Mouse (Mus musculus): Measurements from ENCODE around the gene Zzef1. TPM values are rescaled to one million over a fixed set of nuclear protein-coding genes. Genes with fewer than 3 reads are reported as not detected.

Gene Zzef1
- polyA plus RNA-seq, 2 experiments, result 4.4 to 5.1 TPM

- H3K9ac ChIP-seq (replicated peaks), result no peak overlapping the region
- no peaks in the 10 kb centered on the region for H3K27me3 ChIP-seq (ENCODE audit: control insufficient read depth, insufficient read depth, low read length)
- H3K4me2 ChIP-seq (ENCODE audit: low read depth), result no peak overlapping the region
- DNase-seq (ENCODE audit: low read depth in 3 of 3, low spot score in 3 of 3), result no peak
- H3K4me3 ChIP-seq (ENCODE audit: insufficient read depth in 1 of 2, low read depth in 2 of 2, low read length in 2 of 2), result no peak overlapping the region
- H3K36me3 ChIP-seq (replicated peaks; ENCODE audit: control insufficient read depth, insufficient read depth, low read depth), result peaks cover 13% of the 10 kb centered on the region
- TF ChIP-seq CTCF (IDR thresholded peaks at IDR 0.05; ENCODE audit: low read depth) (no peak), EP300 (IDR thresholded peaks at IDR 0.05; ENCODE audit: low read depth) (no peak)
- 61% methylated on average over 3 of the region's 3 CpGs for WGBS (ENCODE audit: insufficient replicate concordance)
- H3K27ac ChIP-seq, result no peak overlapping the region
- H3K9me3 ChIP-seq (ENCODE audit: control insufficient read depth, low read length), result no peaks in the 10 kb centered on the region
- ATAC-seq (ENCODE audit: insufficient read depth), result no peak
- H3K4me1 ChIP-seq (replicated peaks; ENCODE audit: control insufficient read depth in 2 of 2, insufficient read depth in 2 of 2, low read length in 1 of 2), result no peaks in the 10 kb centered on the region
Observed at GRCm38 (mm10) chr11:72829869-72830268, 33.8 kb downstream of the Zzef1 start.

GRCm38 (mm10) chr11:72842731-72843130 is 46.7 kb downstream of the Zzef1 start:
- TF ChIP-seq EP300 (IDR thresholded peaks at IDR 0.05; ENCODE audit: low read depth) (no peak), CTCF (IDR thresholded peaks at IDR 0.05; ENCODE audit: low read depth) (no peak)
- Histone ChIP-seq H3K9ac (replicated peaks) (no peak overlapping the region), H3K4me3 (ENCODE audit: insufficient read depth in 1 of 2, low read depth in 2 of 2, low read length in 2 of 2) (no peak overlapping the region), H3K27ac (no peak overlapping the region), H3K4me1 (replicated peaks; ENCODE audit: control insufficient read depth in 2 of 2, insufficient read depth in 2 of 2, low read length in 1 of 2) (no peaks in the 10 kb centered on the region), H3K9me3 (ENCODE audit: control insufficient read depth, low read length) (no peaks in the 10 kb centered on the region), H3K27me3 (ENCODE audit: control insufficient read depth, insufficient read depth, low read length) (no peaks in the 10 kb centered on the region), H3K4me2 (ENCODE audit: low read depth) (no peak overlapping the region), H3K36me3 (replicated peaks; ENCODE audit: control insufficient read depth, insufficient read depth, low read depth) (peaks cover 2% of the 10 kb centered on the region; the same call in 1 of the 2 replicates)
- 72% methylated on average over 3 of the region's 3 CpGs for WGBS (ENCODE audit: insufficient replicate concordance)
- no peak for ATAC-seq (ENCODE audit: insufficient read depth)
- no peak for DNase-seq (ENCODE audit: low read depth in 3 of 3, low spot score in 3 of 3)

GRCm38 (mm10) chr11:72843576-72843975 is 47.5 kb downstream of the Zzef1 start:
- no peak overlapping the region for H3K9ac ChIP-seq (replicated peaks)
- peaks cover 5% of the 10 kb centered on the region; the same call in 1 of the 2 replicates for H3K36me3 ChIP-seq (replicated peaks; ENCODE audit: control insufficient read depth, insufficient read depth, low read depth)
- no peak for ATAC-seq (ENCODE audit: insufficient read depth)

GRCm38 (mm10) chr11:72845526-72845925 is 49.5 kb downstream of the Zzef1 start:
- 71% methylated on average over 2 of the region's 2 CpGs for WGBS (ENCODE audit: insufficient replicate concordance)
- DNase-seq (ENCODE audit: low read depth in 3 of 3, low spot score in 3 of 3) (no peak), ATAC-seq (ENCODE audit: insufficient read depth) (no peak)
- Histone ChIP-seq H3K36me3 (replicated peaks; ENCODE audit: control insufficient read depth, insufficient read depth, low read depth) (peaks cover 11% of the 10 kb centered on the region), H3K4me1 (replicated peaks; ENCODE audit: control insufficient read depth in 2 of 2, insufficient read depth in 2 of 2, low read length in 1 of 2) (no peaks in the 10 kb centered on the region), H3K9me3 (ENCODE audit: control insufficient read depth, low read length) (no peaks in the 10 kb centered on the region), H3K4me3 (ENCODE audit: insufficient read depth in 1 of 2, low read depth in 2 of 2, low read length in 2 of 2) (no peak overlapping the region), H3K9ac (replicated peaks) (no peak overlapping the region), H3K27me3 (ENCODE audit: control insufficient read depth, insufficient read depth, low read length) (no peaks in the 10 kb centered on the region), H3K4me2 (ENCODE audit: low read depth) (no peak overlapping the region), H3K27ac (no peak overlapping the region)
- TF ChIP-seq CTCF (IDR thresholded peaks at IDR 0.05; ENCODE audit: low read depth) (no peak), EP300 (IDR thresholded peaks at IDR 0.05; ENCODE audit: low read depth) (no peak)

More at GRCm38 (mm10) chr11:72843576-72843975, 47.5 kb downstream of the Zzef1 start:
- Histone ChIP-seq H3K4me2 (ENCODE audit: low read depth) (no peak overlapping the region), H3K4me1 (replicated peaks; ENCODE audit: control insufficient read depth in 2 of 2, insufficient read depth in 2 of 2, low read length in 1 of 2) (no peaks in the 10 kb centered on the region), H3K4me3 (ENCODE audit: insufficient read depth in 1 of 2, low read depth in 2 of 2, low read length in 2 of 2) (no peak overlapping the region), H3K27ac (no peak overlapping the region), H3K9me3 (ENCODE audit: control insufficient read depth, low read length) (no peaks in the 10 kb centered on the region), H3K27me3 (ENCODE audit: control insufficient read depth, insufficient read depth, low read length) (no peaks in the 10 kb centered on the region)
- DNase-seq (ENCODE audit: low read depth in 3 of 3, low spot score in 3 of 3), result no peak
- TF ChIP-seq EP300 (IDR thresholded peaks at IDR 0.05; ENCODE audit: low read depth), result no peak
- no peak for TF ChIP-seq CTCF (IDR thresholded peaks at IDR 0.05; ENCODE audit: low read depth)

GRCm38 (mm10) chr11:72846685-72847084 is 50.7 kb downstream of the Zzef1 start:
- ATAC-seq (ENCODE audit: insufficient read depth), result no peak
- no peak for TF ChIP-seq EP300 (IDR thresholded peaks at IDR 0.05; ENCODE audit: low read depth)
- TF ChIP-seq CTCF (IDR thresholded peaks at IDR 0.05; ENCODE audit: low read depth), result no peak
- no peak overlapping the region for H3K4me2 ChIP-seq (ENCODE audit: low read depth)
- no peak overlapping the region for H3K4me3 ChIP-seq (ENCODE audit: insufficient read depth in 1 of 2, low read depth in 2 of 2, low read length in 2 of 2)
- no peak for DNase-seq (ENCODE audit: low read depth in 3 of 3, low spot score in 3 of 3)
- H3K27me3 ChIP-seq (ENCODE audit: control insufficient read depth, insufficient read depth, low read length), result no peaks in the 10 kb centered on the region
- H3K27ac ChIP-seq, result no peak overlapping the region
- no peaks in the 10 kb centered on the region for H3K4me1 ChIP-seq (replicated peaks; ENCODE audit: control insufficient read depth in 2 of 2, insufficient read depth in 2 of 2, low read length in 1 of 2)
- no peak overlapping the region for H3K9ac ChIP-seq (replicated peaks)
- H3K9me3 ChIP-seq (ENCODE audit: control insufficient read depth, low read length), result no peaks in the 10 kb centered on the region
- peaks cover 18% of the 10 kb centered on the region for H3K36me3 ChIP-seq (replicated peaks; ENCODE audit: control insufficient read depth, insufficient read depth, low read depth)

All from liver, embryonic 14.5 days (tissue).